Mouse (Mus musculus) brain, embryonic 14.5 days (tissue): ENCODE measurements around the gene Gm19402.

Source experiments
- CTCF ChIP-seq: fragments of 200-500 bp; IDR thresholded peaks from 2 replicates; pipeline ENCODE4 v1.5.1; 2012; ENCODE audit warnings: inconsistent platforms, mild to moderate bottlenecking, moderate library complexity, borderline replicate concordance; ENCODE audit not compliant: insufficient read depth, insufficient read length; ENCODE audit errors: extremely low read depth
- POLR2A ChIP-seq: fragments of 200-500 bp; IDR thresholded peaks from 2 replicates; pipeline ENCODE4 v1.6.1; 2012; ENCODE audit warnings: mild to moderate bottlenecking, inconsistent platforms, borderline replicate concordance; ENCODE audit not compliant: poor library complexity, insufficient read depth, insufficient read length, severe bottlenecking; ENCODE audit errors: extremely low read depth

DNA sequence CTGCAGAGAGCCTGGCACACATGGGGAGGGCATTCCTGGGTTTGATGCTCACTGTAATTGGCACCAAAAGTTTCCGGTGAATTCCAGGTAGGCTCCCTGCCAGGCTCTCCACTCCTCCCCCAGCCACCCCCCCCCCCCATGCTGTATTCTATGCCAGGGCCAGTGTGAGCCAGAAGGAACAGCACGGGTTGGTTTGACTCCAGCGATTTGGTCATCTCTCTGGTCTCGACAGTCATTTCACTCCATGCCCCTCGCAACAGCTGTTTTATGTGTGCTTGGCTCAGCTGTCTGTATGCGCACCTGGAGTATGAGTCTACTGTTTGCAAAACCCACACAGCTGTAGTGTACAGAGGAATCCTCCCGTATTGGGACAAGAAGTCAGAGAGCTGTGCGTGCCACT, 24.2 kb downstream of the Gm19402 start:
- no peak for TF ChIP-seq CTCF
- no peak for TF ChIP-seq POLR2A
